Mouse (Mus musculus): Measurements from ENCODE around the gene Bhlhb9. TPM values are rescaled to one million over a fixed set of nuclear protein-coding genes. Genes with fewer than 3 reads are reported as not detected.
"Not testable (repeated sequence)": the region's sequence is repeated elsewhere in the genome, so short reads cannot be mapped to it uniquely, and the experiment has no call there.

The Bhlhb9 gene
- 111 and 116 TPM in 2 replicates for polyA plus RNA-seq (2015; fragmentation: Nextera tagmentation; extraction: Ambion mirVana)

DNA sequence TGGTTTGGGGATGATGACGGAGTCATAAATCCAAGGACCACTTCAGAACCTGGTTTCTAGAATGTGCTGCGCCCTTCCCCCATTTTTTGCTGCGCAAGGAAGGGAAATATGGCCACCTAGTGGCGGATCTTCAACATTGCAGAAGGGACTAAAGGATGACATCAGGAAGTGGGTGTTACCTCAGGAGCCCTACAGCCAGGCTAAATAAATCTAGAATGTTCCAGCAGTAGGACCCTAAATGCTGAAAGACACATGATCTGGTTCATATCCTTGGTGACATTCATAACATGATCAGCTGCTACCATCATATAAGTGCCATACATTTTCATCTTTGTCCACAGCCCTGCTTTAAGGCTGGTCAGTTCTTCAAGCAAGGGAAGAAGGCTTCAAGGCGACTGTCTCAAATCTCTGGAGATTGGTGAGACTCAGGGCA lies at the start of gene Bhlhb9:
TSS of gene Bhlhb9 (plus strand) at position 383 of the 433 bp plus-strand sequence.
- 32% methylated on average over 5 of the region's 5 CpGs for WGBS
- H3K4me2 ChIP-seq (replicated peaks) = peak within 1 kb of the TSS; percentile 59
- not testable (repeated sequence) for H3K4me1 ChIP-seq (replicated peaks); H3K9me3 ChIP-seq; H3K27me3 ChIP-seq
- peak within 1 kb of the TSS; percentile 64 for H3K4me3 ChIP-seq (replicated peaks)
- H3K9ac ChIP-seq (replicated peaks) = peak within 1 kb of the TSS; percentile 84
- peaks cover 34% of the 10 kb centered on the region for H3K36me3 ChIP-seq
- ATAC-seq = peak; percentile 5; the same call in 1 of the 2 replicates
- peak within 1 kb of the TSS; percentile 80 for H3K27ac ChIP-seq

DNA sequence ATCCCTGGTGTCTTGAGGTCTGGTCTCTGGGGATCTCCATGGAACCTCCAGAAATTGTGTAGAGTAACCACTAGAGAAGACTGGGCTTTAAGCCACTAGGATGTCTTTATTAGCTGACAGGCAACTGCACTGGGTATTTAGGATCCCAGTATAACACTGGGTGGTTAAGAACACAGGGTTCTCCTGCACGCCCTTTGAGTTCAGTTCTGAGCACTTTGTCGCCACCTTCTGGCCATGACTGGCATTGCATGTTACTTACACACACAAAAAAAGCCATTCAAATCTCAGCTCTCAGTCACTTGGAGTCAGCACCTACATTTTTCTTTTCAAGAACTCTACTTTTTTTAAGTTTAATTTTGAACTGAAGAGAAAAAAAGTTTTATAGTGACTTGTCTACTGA lies 44.6 kb upstream of the Bhlhb9 start:
- H3K4me3 ChIP-seq (replicated peaks) = no peak overlapping the region
- H3K9me3 ChIP-seq = no peaks in the 10 kb centered on the region
- WGBS = 2% methylated on average over 2 of the region's 2 CpGs
- H3K4me2 ChIP-seq (replicated peaks) = no peak overlapping the region
- H3K27ac ChIP-seq = no peak overlapping the region
- H3K27me3 ChIP-seq = no peaks in the 10 kb centered on the region
- no peaks in the 10 kb centered on the region for H3K4me1 ChIP-seq (replicated peaks)
- no peak for ATAC-seq
- 0 out of 2 replicates have a peak, but pooled peaks cover 9% of the 10 kb centered on the region for H3K36me3 ChIP-seq
- H3K9ac ChIP-seq (replicated peaks) = no peak overlapping the region

DNA sequence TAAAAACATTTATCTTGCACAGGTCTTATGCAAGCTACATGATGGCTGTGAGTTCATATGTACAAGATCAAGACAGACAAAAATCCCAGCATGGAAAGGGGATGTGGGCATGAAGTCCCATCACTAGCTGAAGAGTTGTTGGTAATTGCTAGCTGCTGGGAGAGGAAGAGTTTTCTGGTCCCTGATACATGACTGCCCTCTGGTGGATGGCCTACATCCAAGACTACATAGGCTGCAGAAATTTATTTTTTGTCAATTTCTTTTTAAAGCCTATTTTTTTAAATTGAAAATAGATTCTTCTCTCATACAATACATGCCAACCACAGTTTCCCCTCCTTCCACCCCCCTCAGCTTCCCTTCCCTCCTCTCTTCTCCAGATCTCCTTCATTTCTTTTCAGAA lies 35.7 kb upstream of the Bhlhb9 start:
- H3K36me3 ChIP-seq = peaks cover 3% of the 10 kb centered on the region; the same call in 1 of the 2 replicates
- no peak overlapping the region for H3K4me2 ChIP-seq (replicated peaks)
- no peak for ATAC-seq

DNA sequence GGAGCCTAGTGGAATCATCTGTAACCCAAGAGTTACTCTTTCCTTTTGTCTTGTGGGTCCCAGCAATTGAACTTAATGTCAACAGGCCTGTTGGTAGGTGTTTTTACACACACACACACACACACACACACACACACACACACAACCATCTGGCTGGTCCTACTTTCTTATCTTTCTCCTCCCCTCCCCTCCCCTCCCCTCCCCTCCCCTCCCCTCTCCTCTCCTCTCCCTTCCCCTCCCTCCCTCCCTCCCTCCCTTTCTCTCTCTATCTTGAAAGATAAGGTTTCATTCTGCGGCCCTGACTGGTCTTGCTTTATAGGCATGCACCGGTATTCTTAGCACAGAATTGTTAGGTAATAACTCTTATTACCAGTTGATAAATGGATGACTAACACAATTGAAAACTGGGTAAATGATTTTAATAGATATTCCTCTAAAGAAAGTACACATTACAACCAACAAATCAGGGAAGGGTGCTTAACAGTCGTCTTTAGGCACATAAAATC lies 29.3 kb upstream of the Bhlhb9 start:
- ATAC-seq = no peak
- Histone ChIP-seq H3K9me3 (no peaks in the 10 kb centered on the region), H3K4me1 (replicated peaks) (no peaks in the 10 kb centered on the region), H3K36me3 (no peaks in the 10 kb centered on the region), H3K27ac (no peak overlapping the region), H3K4me3 (replicated peaks) (no peak overlapping the region), H3K4me2 (replicated peaks) (no peak overlapping the region), H3K27me3 (no peaks in the 10 kb centered on the region), H3K9ac (replicated peaks) (no peak overlapping the region)
- WGBS = 92% methylated on average over 3 of the region's 3 CpGs

More for the DNA sequence above, 35.7 kb upstream of the Bhlhb9 start:
- Histone ChIP-seq H3K27ac (no peak overlapping the region), H3K9ac (replicated peaks) (no peak overlapping the region), H3K4me1 (replicated peaks) (no peaks in the 10 kb centered on the region), H3K9me3 (no peaks in the 10 kb centered on the region), H3K27me3 (no peaks in the 10 kb centered on the region), H3K4me3 (replicated peaks) (no peak overlapping the region)

DNA sequence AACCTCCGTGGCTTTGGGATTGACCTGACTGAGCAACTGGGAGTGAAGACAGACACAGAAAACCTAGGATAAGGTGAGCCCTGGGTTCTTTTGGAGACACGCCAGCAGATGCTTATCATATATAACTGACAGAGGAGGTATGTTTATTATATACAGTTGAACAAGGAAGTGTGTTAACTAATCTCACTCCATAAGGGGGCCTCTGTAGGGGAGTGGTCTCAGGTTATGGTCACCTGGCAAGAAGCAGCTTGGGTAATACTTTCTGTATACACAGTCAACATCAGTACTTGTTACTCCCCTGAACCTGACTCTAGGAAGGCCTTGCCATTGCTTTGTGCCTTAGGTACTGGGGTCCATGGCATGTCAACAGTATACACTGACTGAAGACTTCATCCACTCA lies 28.8 kb upstream of the Bhlhb9 start:
- WGBS = 85% methylated on average over 2 of the region's 2 CpGs
- no peak overlapping the region for H3K4me3 ChIP-seq (replicated peaks)
- no peak for ATAC-seq
- no peaks in the 10 kb centered on the region for H3K4me1 ChIP-seq (replicated peaks)
- no peaks in the 10 kb centered on the region for H3K36me3 ChIP-seq
- H3K27me3 ChIP-seq = no peaks in the 10 kb centered on the region
- H3K27ac ChIP-seq = no peak overlapping the region
- H3K9me3 ChIP-seq = no peaks in the 10 kb centered on the region
- no peak overlapping the region for H3K9ac ChIP-seq (replicated peaks)
- no peak overlapping the region for H3K4me2 ChIP-seq (replicated peaks)

DNA sequence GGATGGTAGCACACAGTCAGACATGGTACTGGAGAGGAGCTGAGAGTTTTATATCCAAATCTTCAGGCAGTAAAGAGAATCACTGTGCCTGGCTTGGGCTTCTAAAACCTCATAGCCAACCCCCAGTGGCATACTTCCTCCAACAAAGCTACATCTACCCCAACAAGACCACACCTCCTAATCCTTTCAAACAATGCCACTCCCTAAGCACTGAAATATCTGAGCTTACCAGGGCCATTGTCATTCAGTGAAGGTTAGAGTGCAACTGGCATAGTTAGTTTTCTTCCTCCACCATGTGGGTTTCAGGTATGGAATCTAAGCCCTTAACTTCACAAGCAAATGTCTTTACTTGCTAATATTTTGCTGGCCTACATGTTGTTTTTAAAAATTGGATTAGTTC lies 5.9 kb upstream of the Bhlhb9 start:
- no peak overlapping the region for H3K27ac ChIP-seq
- no peak overlapping the region for H3K4me3 ChIP-seq (replicated peaks)
- H3K9me3 ChIP-seq = no peaks in the 10 kb centered on the region
- H3K4me1 ChIP-seq (replicated peaks) = no peaks in the 10 kb centered on the region
- H3K9ac ChIP-seq (replicated peaks) = no peak overlapping the region
- ATAC-seq = no peak
- H3K36me3 ChIP-seq = no peaks in the 10 kb centered on the region
- H3K27me3 ChIP-seq = no peaks in the 10 kb centered on the region
- H3K4me2 ChIP-seq (replicated peaks) = no peak overlapping the region

DNA sequence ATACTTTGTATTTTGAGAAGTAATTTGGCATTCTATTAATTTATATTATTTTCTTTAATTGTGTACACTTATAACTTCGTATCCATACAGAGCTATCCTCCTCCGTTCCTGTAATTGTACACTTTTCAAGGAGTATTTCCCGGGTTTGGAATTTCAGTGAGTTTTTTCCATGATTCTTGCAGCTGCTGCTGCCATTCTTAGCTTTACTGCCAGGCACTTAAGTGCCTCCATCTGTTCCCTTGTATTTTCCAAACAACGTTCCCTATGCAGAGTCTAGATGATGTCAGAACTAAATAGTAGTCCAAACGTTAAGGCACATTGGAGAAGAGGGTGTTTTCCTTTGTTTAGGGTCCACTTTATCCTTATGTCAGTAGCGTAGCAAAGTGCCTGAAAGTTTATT lies 5.1 kb upstream of the Bhlhb9 start:
- Histone ChIP-seq H3K27ac (no peak overlapping the region), H3K4me3 (replicated peaks) (no peak overlapping the region), H3K9ac (replicated peaks) (no peak overlapping the region), H3K36me3 (no peaks in the 10 kb centered on the region), H3K27me3 (no peaks in the 10 kb centered on the region), H3K9me3 (no peaks in the 10 kb centered on the region), H3K4me2 (replicated peaks) (no peak overlapping the region), H3K4me1 (replicated peaks) (no peaks in the 10 kb centered on the region)
- WGBS = 75% methylated on average over 6 of the region's 6 CpGs
- no peak for ATAC-seq

DNA sequence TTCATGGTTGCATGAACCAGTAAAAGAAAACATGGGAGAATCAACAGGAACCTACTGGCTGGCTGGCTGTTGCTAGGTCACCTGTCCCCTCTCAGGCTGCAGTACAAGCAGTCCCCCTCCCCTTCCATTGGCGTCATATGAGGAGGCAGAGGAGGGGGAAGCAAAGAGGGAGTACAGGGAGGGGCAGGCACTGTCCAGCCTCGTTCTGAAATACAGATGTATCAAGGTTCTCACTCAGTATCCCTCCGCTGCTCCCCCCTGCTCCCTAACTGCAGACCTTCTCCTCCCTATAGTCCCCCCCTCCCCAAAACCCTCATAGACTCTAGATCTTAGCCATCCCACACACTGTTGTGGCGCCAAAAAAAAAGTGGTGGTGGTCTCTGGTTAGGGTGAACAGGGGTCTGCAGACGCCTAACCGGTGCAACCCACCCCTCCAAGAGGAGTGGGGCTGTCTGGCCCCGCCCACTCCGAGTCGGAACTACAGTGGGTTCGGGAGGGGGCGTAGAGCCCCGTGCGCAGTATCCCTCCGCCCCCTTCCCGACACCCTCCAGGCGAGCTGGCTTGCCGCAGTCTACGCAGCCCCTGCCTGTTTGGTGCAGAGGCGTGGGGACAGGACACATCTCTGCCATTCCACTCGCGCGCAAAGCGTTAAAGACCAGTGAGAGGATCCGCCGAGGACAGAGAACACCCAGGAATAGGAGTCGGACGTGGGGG lies 1.6 kb upstream of the Bhlhb9 start:
- Histone ChIP-seq H3K4me3 (replicated peaks) (peak overlapping the region; percentile 64), H3K27ac (peak overlapping the region; percentile 80), H3K9ac (replicated peaks) (peak overlapping the region; percentile 84), H3K4me2 (replicated peaks) (peak overlapping the region; percentile 59), H3K36me3 (peaks cover 21% of the 10 kb centered on the region)
- WGBS = 22% methylated on average over 26 of the region's 27 CpGs
- H3K4me1 ChIP-seq (replicated peaks); H3K27me3 ChIP-seq; H3K9me3 ChIP-seq: not testable (repeated sequence)
- ATAC-seq = peak; percentile 94

DNA sequence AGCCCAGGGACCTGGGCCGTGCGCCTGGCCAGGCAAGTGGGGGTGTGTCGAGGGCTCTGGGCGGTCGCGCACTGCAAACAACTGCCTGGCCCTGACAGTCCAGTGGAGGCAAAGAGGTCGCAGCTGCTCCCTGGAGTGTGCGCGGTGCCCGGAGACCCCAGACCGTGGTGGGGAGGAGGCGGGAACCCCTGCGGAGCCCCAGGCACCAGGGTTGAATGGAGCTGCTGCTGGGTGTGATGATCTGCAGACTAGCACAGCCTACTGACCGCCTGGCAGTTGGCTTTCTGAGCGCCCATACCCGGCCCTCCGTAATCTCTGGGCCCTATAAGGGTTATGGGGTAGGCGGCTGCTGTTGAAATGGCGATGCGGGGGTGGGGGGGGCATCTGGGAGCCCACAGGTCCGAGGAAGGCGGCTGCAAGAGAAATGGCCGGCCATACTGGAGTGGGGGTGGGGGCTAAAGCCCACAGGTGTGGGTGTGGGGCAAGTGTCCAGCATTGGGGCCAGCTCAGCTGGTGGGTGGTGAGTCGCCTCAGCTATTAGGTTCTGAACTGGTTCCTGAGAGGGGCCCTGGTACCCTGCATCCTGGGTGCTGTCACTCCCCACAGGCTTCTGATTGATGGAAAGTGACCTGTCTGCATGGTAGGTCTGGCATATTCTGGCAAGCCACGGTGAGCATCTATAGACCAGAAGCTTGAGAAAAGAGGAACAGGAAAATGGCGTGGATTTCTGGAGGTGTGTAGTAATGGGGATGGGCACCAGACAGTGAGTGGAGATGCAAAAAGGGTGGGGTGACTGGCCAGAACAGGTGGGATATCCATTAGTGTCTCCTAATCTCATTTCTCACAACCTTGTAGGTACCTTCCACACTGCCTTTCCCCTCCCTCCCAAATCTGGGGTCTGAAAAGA lies 836 bp upstream of the Bhlhb9 start:
- WGBS = 20% methylated on average over 26 of the region's 26 CpGs
- Histone ChIP-seq H3K4me2 (replicated peaks) (peak overlapping the region; percentile 59), H3K4me3 (replicated peaks) (peak overlapping the region; percentile 64), H3K36me3 (peaks cover 27% of the 10 kb centered on the region), H3K9ac (replicated peaks) (peak overlapping the region; percentile 84), H3K27ac (peak overlapping the region; percentile 80)
- ATAC-seq = peak; percentile 78
- not testable (repeated sequence) for H3K27me3 ChIP-seq; H3K4me1 ChIP-seq (replicated peaks); H3K9me3 ChIP-seq

DNA sequence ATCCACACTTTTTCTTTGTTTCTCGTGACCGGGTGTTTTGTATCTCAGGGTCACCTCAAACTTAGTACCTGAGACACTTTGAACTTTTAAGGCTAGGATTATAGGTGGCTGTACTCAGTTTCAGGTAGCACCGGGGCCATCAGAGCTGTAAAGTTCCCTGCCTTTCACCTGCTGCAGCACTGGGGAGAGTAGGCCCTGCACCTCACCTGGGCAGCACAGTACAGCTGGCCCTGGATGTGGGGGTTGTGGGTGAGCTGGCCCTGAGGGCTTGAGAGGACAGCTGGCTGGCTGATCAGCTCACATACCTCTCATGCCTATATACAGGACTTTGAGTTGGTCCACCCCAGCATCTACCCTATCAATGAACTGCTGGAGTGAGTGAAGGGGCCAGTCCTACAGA lies 6.8 kb downstream of the Bhlhb9 start:
- H3K9ac ChIP-seq (replicated peaks) = no peak overlapping the region
- no peaks in the 10 kb centered on the region for H3K9me3 ChIP-seq
- no peak for ATAC-seq
- H3K27ac ChIP-seq = no peak overlapping the region
- H3K4me3 ChIP-seq (replicated peaks) = no peak overlapping the region
- 87% methylated on average over 3 of the region's 3 CpGs for WGBS
- no peak overlapping the region for H3K4me2 ChIP-seq (replicated peaks)
- no peaks in the 10 kb centered on the region for H3K27me3 ChIP-seq
- no peaks in the 10 kb centered on the region for H3K4me1 ChIP-seq (replicated peaks)
- H3K36me3 ChIP-seq = peaks cover 33% of the 10 kb centered on the region

DNA sequence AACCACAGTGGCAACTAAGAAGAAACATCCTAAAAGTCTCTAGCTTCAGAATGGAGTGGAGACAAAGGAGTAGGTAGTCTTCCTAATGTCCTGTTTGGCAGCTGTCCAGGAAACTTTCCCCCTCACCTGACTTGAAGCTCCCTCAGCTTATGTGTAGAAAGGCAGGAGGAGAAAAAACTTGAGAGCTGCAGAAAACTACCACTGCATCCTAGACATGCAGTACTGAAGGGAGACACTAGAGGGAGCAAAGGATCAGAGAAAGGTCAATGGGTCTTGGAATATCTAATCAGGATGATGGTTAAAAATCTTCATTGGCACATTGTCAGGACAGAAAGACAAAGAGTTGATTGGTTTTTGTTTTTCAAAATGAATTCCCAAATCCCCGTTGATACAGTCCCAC lies 8.4 kb downstream of the Bhlhb9 start:
- H3K27me3 ChIP-seq = no peaks in the 10 kb centered on the region
- H3K4me2 ChIP-seq (replicated peaks) = no peak overlapping the region
- no peaks in the 10 kb centered on the region for H3K4me1 ChIP-seq (replicated peaks)
- no peaks in the 10 kb centered on the region for H3K9me3 ChIP-seq
- no peak overlapping the region for H3K4me3 ChIP-seq (replicated peaks)
- H3K27ac ChIP-seq = no peak overlapping the region
- 0 out of 2 replicates have a peak, but pooled peaks have one; percentile 14 for ATAC-seq
- peaks cover 17% of the 10 kb centered on the region for H3K36me3 ChIP-seq
- WGBS = 22% methylated on average over 1 of the region's 1 CpGs
- no peak overlapping the region for H3K9ac ChIP-seq (replicated peaks)

DNA sequence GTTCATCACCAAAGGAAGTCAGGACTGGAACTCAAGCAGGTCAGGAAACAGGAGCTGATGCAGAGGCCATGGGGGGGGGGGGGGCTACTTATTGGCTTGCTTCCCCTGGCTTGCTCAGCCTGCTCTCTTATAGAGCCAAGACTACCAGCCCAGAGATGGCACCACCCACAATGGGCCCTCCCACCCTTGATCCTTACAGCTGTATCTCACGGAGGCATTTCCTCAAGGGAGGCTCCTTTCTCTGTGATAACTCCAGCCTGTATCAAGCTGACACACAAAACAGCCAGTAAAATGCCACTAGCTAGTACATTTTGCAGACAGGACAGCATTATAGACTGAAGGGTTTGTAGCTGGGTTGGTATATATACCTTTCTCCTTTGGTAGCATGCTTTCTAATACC lies 38.5 kb downstream of the Bhlhb9 start:
- not testable (repeated sequence) for H3K9me3 ChIP-seq; H3K4me2 ChIP-seq (replicated peaks); H3K4me1 ChIP-seq (replicated peaks); H3K4me3 ChIP-seq (replicated peaks); H3K36me3 ChIP-seq; H3K9ac ChIP-seq (replicated peaks); ATAC-seq; H3K27ac ChIP-seq; H3K27me3 ChIP-seq
- 35% methylated on average over 1 of the region's 1 CpGs for WGBS

Data from midbrain, embryonic 13.5 days (tissue).